9 mouse cellular contexts compared by ENCODE assay signal in the genomic region with DNA sequence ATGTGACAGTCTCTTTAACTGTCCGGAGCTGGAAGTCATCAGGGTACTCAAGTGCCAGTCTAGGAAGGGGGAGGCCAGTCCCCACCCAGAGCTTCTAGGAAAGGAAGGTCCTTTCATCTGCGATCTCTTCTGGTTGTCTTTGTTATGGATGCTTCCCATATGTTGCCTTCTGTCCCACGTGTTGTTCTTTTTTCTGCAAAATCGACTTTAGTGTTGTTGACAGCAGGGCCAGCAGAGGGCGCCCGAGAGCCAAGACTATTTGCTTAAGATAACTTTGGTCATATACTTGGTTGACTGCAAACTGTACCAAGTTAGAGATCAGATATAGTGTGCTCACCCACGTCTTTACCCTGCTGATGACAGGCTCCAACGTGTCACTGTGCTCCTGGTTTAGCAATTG. TPM values are rescaled to one million over a fixed set of nuclear protein-coding genes. Genes with fewer than 3 reads are reported as not detected.
DNase-seq lines count a peak whose midpoint lies in the region; ATAC-seq and TF ChIP-seq lines count a peak whose summit lies in the region.
"Had no signal": no experiment of that assay in that cellular context is flagged by ENCODE, and none has a peak within 500 bp of the region (broad histone marks: within the 10 kb centered on the region; RNA-seq: fewer than 3 reads in every experiment).

No protein-coding gene starts in this region.

- WGBS in liver, postnatal 0 days (ENCODE audit: insufficient replicate concordance), result 13% methylated on average over 8 of the region's 8 CpGs
- 10% methylated on average over 8 of the region's 8 CpGs for WGBS in neural tube, embryonic 15.5 days

- TF ChIP-seq EP300 in liver, postnatal 0 days (IDR thresholded peaks at IDR 0.05; ENCODE audit: low read depth), result no peak

- ATAC-seq in liver, postnatal 0 days, result no peak
- peak; percentile 70; the same call in 1 of the 2 replicates for ATAC-seq in neural tube, embryonic 15.5 days (ENCODE audit: low FRiP score)

- TF ChIP-seq CTCF in liver, postnatal 0 days (IDR thresholded peaks at IDR 0.05; ENCODE audit: low read depth), result peak; percentile 90

- no peak overlapping the region for H3K27ac ChIP-seq in liver, postnatal 0 days (ENCODE audit: low read depth)
- no peak overlapping the region for H3K27ac ChIP-seq in neural tube, embryonic 15.5 days (replicated peaks)
- H3K27ac ChIP-seq: heart, embryonic 13.5 days had no signal

- intact Hi-C loops in heart, postnatal 36 days (cut with DNase I), result loop anchor here (1.0 to 5.0 kb wide), 3 partner anchors 516 to 808 kb away; no protein-coding TSS in a partner anchor

- no peaks in the 10 kb centered on the region for H3K36me3 ChIP-seq in liver, postnatal 0 days (replicated peaks; ENCODE audit: insufficient read depth, low read length)
- no peaks in the 10 kb centered on the region for H3K36me3 ChIP-seq in neural tube, embryonic 15.5 days
- H3K36me3 ChIP-seq: heart, embryonic 13.5 days had no signal

- peak; percentile 14 for DNase-seq in CD4-positive helper T cell, adult 2 months (ENCODE audit: low read depth, low spot score)
- DNase-seq in adrenal gland, adult 8-10 months, result peak; percentile 26
- peak; percentile 69 for DNase-seq in embryo, embryonic 11.5 days (ENCODE audit: low read depth, low spot score)
- DNase-seq in heart, postnatal 36 days, result peak; percentile 58 to 73
- peak; percentile 89 to 90 for DNase-seq in kidney, postnatal 4 days
- peak; percentile 70 for DNase-seq in liver, postnatal 0 days
- DNase-seq in thymus, postnatal 25 days, result peak; percentile 29

- H3K4me2 ChIP-seq in liver, postnatal 0 days (ENCODE audit: low read depth, low read length), result no peak overlapping the region
- no peak overlapping the region for H3K4me2 ChIP-seq in neural tube, embryonic 15.5 days
- H3K4me2 ChIP-seq: heart, embryonic 13.5 days had no signal

- no peaks in the 10 kb centered on the region for H3K9me3 ChIP-seq in liver, postnatal 0 days (ENCODE audit: low read length)
- H3K9me3 ChIP-seq in neural tube, embryonic 15.5 days (replicated peaks), result no peaks in the 10 kb centered on the region
- H3K9me3 ChIP-seq: heart, embryonic 13.5 days had no signal

- no peak overlapping the region for H3K9ac ChIP-seq in liver, postnatal 0 days (replicated peaks)
- no peak overlapping the region for H3K9ac ChIP-seq in neural tube, embryonic 15.5 days (replicated peaks)
- H3K9ac ChIP-seq: heart, embryonic 13.5 days had no signal

- H3K27me3 ChIP-seq in liver, postnatal 0 days (ENCODE audit: insufficient read depth, low read length), result no peaks in the 10 kb centered on the region
- no peaks in the 10 kb centered on the region for H3K27me3 ChIP-seq in neural tube, embryonic 15.5 days (replicated peaks)
- H3K27me3 ChIP-seq: heart, embryonic 13.5 days had no signal

- H3K4me1 ChIP-seq in liver, postnatal 0 days (ENCODE audit: insufficient read depth), result no peaks in the 10 kb centered on the region
- H3K4me1 ChIP-seq in neural tube, embryonic 15.5 days, result no peaks in the 10 kb centered on the region
- H3K4me1 ChIP-seq: heart, embryonic 13.5 days had no signal

- H3K4me3 ChIP-seq in liver, postnatal 0 days (ENCODE audit: low read depth, low read length), result no peak overlapping the region
- H3K4me3 ChIP-seq in neural tube, embryonic 15.5 days (replicated peaks), result no peak overlapping the region
- H3K4me3 ChIP-seq: heart, embryonic 13.5 days had no signal

RNA-seq across cellular contexts. Expression of gene Cfap299, which starts 19.5 kb away (rescaled TPM):
- total RNA-seq in adrenal gland, adult 8-10 months (2022), result not detected
- total RNA-seq in heart, postnatal 36 days (2021), result not detected
- not detected in 2 replicates for polyA plus RNA-seq in liver, postnatal 0 days (2015; fragmentation: Nextera tagmentation; extraction: Ambion mirVana)
- 0.83 and 1.9 TPM in 2 replicates for polyA plus RNA-seq in neural tube, embryonic 15.5 days (2015; fragmentation: Nextera tagmentation; extraction: Ambion mirVana)

Comparison
In these comparisons a context has a peak if more than half of its experiments do, and no peak if none do; other contexts are left out.
1. DNase-seq: peak in every context shown above with its lines; median percentile 90 in kidney, postnatal 4 days; 70 in liver, postnatal 0 days; 69 in embryo, embryonic 11.5 days; 66 in heart, postnatal 36 days; 29 in thymus, postnatal 25 days; 26 in adrenal gland, adult 8-10 months; 14 in CD4-positive helper T cell, adult 2 months.